Mouse (Mus musculus): ENCODE results near the gene Esyt3.

Esyt3 gene

GRCm38 (mm10) chr9:99354796-99355195, 3.6 kb downstream of the Esyt3 start:
- no peak for DNase-seq (ENCODE audit: low read depth, low spot score)

GRCm38 (mm10) chr9:99353390-99353789, 5.0 kb downstream of the Esyt3 start:
- DNase-seq (ENCODE audit: low read depth, low spot score) = no peak

- no peak for DNase-seq (ENCODE audit: low read depth, low spot score)
These were observed 5.4 kb downstream of the Esyt3 start for GRCm38 (mm10) chr9:99352964-99353363.

- no peak for DNase-seq (ENCODE audit: low read depth, low spot score)
These were observed 13.0 kb downstream of the Esyt3 start for GRCm38 (mm10) chr9:99345351-99345792.

GRCm38 (mm10) chr9:99341600-99341999, 16.8 kb downstream of the Esyt3 start:
- DNase-seq (ENCODE audit: low read depth, low spot score) = no peak

- no peak for DNase-seq (ENCODE audit: low read depth, low spot score)
These were observed 18.2 kb downstream of the Esyt3 start for GRCm38 (mm10) chr9:99340126-99340525.

- no peak for DNase-seq (ENCODE audit: low read depth, low spot score)
These were observed 19.2 kb downstream of the Esyt3 start for GRCm38 (mm10) chr9:99339182-99339581.

- no peak for DNase-seq (ENCODE audit: low read depth, low spot score)
These were observed 20.1 kb downstream of the Esyt3 start for GRCm38 (mm10) chr9:99338293-99338692.

- no peak for DNase-seq (ENCODE audit: low read depth, low spot score)
These were observed 21.8 kb downstream of the Esyt3 start for GRCm38 (mm10) chr9:99336538-99336937.

- no peak for DNase-seq (ENCODE audit: low read depth, low spot score)
These were observed 31.5 kb downstream of the Esyt3 start for GRCm38 (mm10) chr9:99326881-99327280.

GRCm38 (mm10) chr9:99325961-99326360, 32.4 kb downstream of the Esyt3 start:
- no peak for DNase-seq (ENCODE audit: low read depth, low spot score)

- DNase-seq (ENCODE audit: low read depth, low spot score) = no peak
These were observed 33.0 kb downstream of the Esyt3 start for GRCm38 (mm10) chr9:99325208-99325929.

- DNase-seq (ENCODE audit: low read depth, low spot score) = no peak
These were observed 38.4 kb downstream of the Esyt3 start for GRCm38 (mm10) chr9:99320006-99320405.

GRCm38 (mm10) chr9:99319343-99319951, 38.9 kb downstream of the Esyt3 start:
- no peak for DNase-seq (ENCODE audit: low read depth, low spot score)

GRCm38 (mm10) chr9:99306226-99306625, 52.1 kb downstream of the Esyt3 start:
- DNase-seq (ENCODE audit: low read depth, low spot score) = no peak

GRCm38 (mm10) chr9:99304296-99304695, 54.1 kb downstream of the Esyt3 start:
- no peak for DNase-seq (ENCODE audit: low read depth, low spot score)
